Mouse (Mus musculus): Measurements from ENCODE around the gene Golm1. TPM values are rescaled to one million over a fixed set of nuclear protein-coding genes. Genes with fewer than 3 reads are reported as not detected.
"Not testable (repeated sequence)": the region's sequence is repeated elsewhere in the genome, so short reads cannot be mapped to it uniquely, and the experiment has no call there.

Golm1 gene
- 93.8 and 132 TPM in 2 replicates for total RNA-seq (2012; rRNA removed)

DNA sequence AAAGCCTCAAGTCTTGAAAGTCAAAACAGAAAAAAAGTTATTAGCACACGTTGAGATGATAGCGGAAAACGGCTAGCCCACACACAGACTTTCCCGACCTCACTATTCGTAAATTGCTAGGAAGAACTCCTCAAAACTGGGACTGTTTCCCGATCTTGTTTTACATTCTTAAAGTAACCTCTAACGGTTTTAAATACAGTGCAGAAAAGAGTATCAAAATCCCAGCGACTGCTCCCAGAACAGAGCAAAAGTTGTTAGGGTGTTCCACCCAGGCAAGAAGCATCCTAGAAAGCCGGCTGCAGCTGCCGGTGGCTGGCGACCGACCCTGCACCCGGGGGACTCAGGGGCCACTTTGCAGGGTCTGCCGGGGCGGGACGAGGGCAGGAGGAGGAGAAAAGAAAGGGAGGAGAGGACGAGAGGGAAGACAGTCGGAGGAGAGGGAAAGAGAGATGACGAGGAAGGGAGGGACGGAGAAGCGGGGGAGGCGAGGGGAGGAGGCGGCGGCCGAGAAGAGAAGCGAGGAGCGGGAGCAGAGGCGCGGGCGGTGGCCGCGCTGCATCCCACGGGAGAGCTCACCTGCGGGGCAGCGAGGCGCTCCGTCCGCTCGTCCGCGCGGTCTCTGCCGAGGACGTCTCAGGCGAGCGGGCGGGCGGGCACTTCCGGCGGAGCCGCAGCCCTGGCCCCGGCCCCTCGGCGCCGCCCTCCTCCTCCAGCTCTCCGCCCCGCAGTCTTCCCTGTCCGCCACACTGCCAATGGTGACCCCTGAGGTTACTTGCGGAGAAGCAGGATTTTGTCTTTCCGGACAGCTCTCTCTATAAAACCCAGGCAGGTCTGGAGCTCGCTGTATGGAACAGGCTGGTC lies at the start of gene Golm1:
Golm1 (minus strand) TSS at position 661 of the 861 bp plus-strand sequence.
- Histone ChIP-seq H3K9ac (ENCODE audit: insufficient read depth, low read depth, low read length, poor library complexity, severe bottlenecking) (peak within 1 kb of the TSS; percentile 87), H3K27ac (ENCODE audit: insufficient read depth, low read depth, low read length, poor library complexity, severe bottlenecking) (no peak within 1 kb of the TSS; the same call in 1 of the 2 replicates), H3K36me3 (ENCODE audit: control insufficient read depth, insufficient read depth, low read length, poor library complexity, severe bottlenecking) (peaks cover 2% of the 10 kb centered on the region; the same call in 1 of the 2 replicates), H3K4me1 (ENCODE audit: control insufficient read depth in 2 of 2, insufficient read depth in 2 of 2, low read length in 2 of 2, poor library complexity in 1 of 2) (peaks cover 8 to 25% of the 10 kb centered on the region in 2 experiments), H3K9me3 (ENCODE audit: control insufficient read depth, insufficient read depth, low read depth, low read length) (no peaks in the 10 kb centered on the region), H3K4me3 (ENCODE audit: insufficient read depth in 1 of 2, low read depth in 1 of 2, low read length in 2 of 2, poor library complexity in 1 of 2, severe bottlenecking in 1 of 2) (peak within 1 kb of the TSS; percentile 78 to 84)
- in situ Hi-C loops (cut with MboI; ENCODE audit: low sequenced_read_pairs in 2 of 2, unreplicated experiment in 2 of 2) = no loop called here
- no peak for TF ChIP-seq ZC3H11A (IDR thresholded peaks at IDR 0.05; ENCODE audit: borderline replicate concordance, low read depth, low read length)
- TF ChIP-seq MAFK (IDR thresholded peaks at IDR 0.05; ENCODE audit: insufficient read depth, low read depth, low read length) = no peak
- no peak for TF ChIP-seq CHD2 (IDR thresholded peaks at IDR 0.05; ENCODE audit: low read depth, low read length)
- no peak for TF ChIP-seq ZNF384 (IDR thresholded peaks at IDR 0.05; ENCODE audit: low read depth, low read length)
- no peak for TF ChIP-seq HCFC1 (IDR thresholded peaks at IDR 0.05; ENCODE audit: borderline replicate concordance, insufficient read depth, low read length)
- DNase-seq (ENCODE audit: low read depth, low spot score) = no peak

DNA sequence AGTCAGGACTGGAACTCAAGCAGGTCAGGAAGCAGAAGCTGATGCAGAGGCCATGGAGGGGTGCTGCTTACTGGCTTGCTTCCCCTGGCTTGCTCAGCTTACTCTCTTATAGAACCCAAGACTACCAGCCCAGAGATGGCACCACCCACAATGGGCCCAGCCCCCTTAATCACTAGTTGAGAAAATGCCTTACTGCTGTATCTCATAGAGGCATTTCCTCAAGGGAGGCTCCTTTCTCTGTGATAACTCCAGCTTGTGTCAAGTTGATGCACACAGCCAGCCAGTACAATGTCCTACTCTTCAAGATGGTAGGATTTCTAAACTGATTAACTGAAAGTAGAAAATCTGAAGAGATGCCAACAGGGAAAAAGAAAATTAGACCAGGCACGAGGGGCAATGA lies 46.5 kb upstream of the Golm1 start:
- H3K9ac ChIP-seq (ENCODE audit: insufficient read depth, low read depth, low read length, poor library complexity, severe bottlenecking); in situ Hi-C loops (cut with MboI; ENCODE audit: low sequenced_read_pairs in 2 of 2, unreplicated experiment in 2 of 2); H3K9me3 ChIP-seq (ENCODE audit: control insufficient read depth, insufficient read depth, low read depth, low read length); H3K27ac ChIP-seq (ENCODE audit: insufficient read depth, low read depth, low read length, poor library complexity, severe bottlenecking); H3K36me3 ChIP-seq (ENCODE audit: control insufficient read depth, insufficient read depth, low read length, poor library complexity, severe bottlenecking); DNase-seq (ENCODE audit: low read depth, low spot score); H3K4me3 ChIP-seq (ENCODE audit: insufficient read depth in 1 of 2, low read depth in 1 of 2, low read length in 2 of 2, poor library complexity in 1 of 2, severe bottlenecking in 1 of 2): not testable (repeated sequence)
- peaks cover 4 to 10% of the 10 kb centered on the region in 2 experiments; a peak in 2 of 4 replicates for H3K4me1 ChIP-seq (ENCODE audit: control insufficient read depth in 2 of 2, insufficient read depth in 2 of 2, low read length in 2 of 2, poor library complexity in 1 of 2)

DNA sequence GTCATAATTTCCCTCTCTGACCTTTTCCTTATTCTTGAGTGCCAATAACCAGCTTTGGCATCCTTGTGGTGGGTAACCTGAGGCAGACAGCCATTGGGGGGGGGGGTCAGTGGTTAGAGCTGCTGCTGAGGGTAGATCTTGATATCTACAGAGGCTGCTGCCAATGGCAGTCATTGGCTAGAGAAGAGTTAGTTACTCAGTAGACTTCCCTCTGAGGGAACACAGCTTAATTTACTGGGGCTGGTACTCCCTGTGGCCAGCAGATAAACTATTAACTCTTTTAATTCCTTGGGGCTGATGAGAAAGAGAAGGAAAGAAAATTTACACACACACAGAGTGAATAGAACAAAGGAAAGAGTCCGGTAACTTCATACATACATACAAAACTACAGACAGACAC lies 43.9 kb upstream of the Golm1 start:
- Histone ChIP-seq H3K9ac (ENCODE audit: insufficient read depth, low read depth, low read length, poor library complexity, severe bottlenecking) (no peak overlapping the region), H3K27ac (ENCODE audit: insufficient read depth, low read depth, low read length, poor library complexity, severe bottlenecking) (no peak overlapping the region), H3K4me1 (ENCODE audit: control insufficient read depth in 2 of 2, insufficient read depth in 2 of 2, low read length in 2 of 2, poor library complexity in 1 of 2) (peaks cover 4 to 6% of the 10 kb centered on the region in 2 experiments; a peak in 3 of 4 replicates), H3K36me3 (ENCODE audit: control insufficient read depth, insufficient read depth, low read length, poor library complexity, severe bottlenecking) (no peaks in the 10 kb centered on the region), H3K9me3 (ENCODE audit: control insufficient read depth, insufficient read depth, low read depth, low read length) (no peaks in the 10 kb centered on the region), H3K4me3 (ENCODE audit: insufficient read depth in 1 of 2, low read depth in 1 of 2, low read length in 2 of 2, poor library complexity in 1 of 2, severe bottlenecking in 1 of 2) (no peak overlapping the region)
- no peak for DNase-seq (ENCODE audit: low read depth, low spot score)
- TF ChIP-seq HCFC1 (IDR thresholded peaks at IDR 0.05; ENCODE audit: borderline replicate concordance, insufficient read depth, low read length) (no peak), ZC3H11A (IDR thresholded peaks at IDR 0.05; ENCODE audit: borderline replicate concordance, low read depth, low read length) (no peak), ZNF384 (IDR thresholded peaks at IDR 0.05; ENCODE audit: low read depth, low read length) (no peak), MAFK (IDR thresholded peaks at IDR 0.05; ENCODE audit: insufficient read depth, low read depth, low read length) (no peak), CHD2 (IDR thresholded peaks at IDR 0.05; ENCODE audit: low read depth, low read length) (no peak)
- in situ Hi-C loops (cut with MboI; ENCODE audit: low sequenced_read_pairs in 2 of 2, unreplicated experiment in 2 of 2) = no loop called here

DNA sequence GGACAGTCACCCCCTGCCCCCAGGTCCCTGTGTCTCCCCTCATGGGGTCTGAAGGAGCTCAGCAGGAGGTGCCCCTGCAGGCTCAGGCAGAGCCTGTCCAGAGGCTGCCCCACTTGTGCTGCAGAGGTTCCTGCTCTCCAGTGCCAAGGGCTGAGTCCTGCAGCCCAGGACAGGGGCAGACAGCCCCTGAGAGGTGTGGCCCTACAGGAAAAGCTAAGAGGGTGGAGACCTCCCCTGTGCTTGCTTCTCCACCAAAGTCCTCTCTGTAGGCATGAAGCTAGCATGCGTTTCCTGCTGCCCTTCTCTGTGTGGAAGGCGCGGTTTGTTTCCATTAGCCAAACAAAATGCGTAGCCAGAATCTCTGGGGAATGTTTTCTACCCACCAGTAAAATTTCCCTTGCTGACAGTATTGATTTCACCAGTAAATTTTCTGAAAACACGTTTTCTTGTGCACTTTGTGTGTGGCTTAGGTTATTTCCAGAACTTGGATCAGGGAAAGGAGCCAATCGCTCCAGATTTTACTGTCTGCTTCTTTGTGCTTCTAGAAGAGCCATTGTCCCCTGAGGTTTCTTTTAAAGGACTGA lies 43.3 kb upstream of the Golm1 start:
- H3K36me3 ChIP-seq (ENCODE audit: control insufficient read depth, insufficient read depth, low read length, poor library complexity, severe bottlenecking); H3K27ac ChIP-seq (ENCODE audit: insufficient read depth, low read depth, low read length, poor library complexity, severe bottlenecking); H3K4me1 ChIP-seq (ENCODE audit: control insufficient read depth in 2 of 2, insufficient read depth in 2 of 2, low read length in 2 of 2, poor library complexity in 1 of 2); in situ Hi-C loops (cut with MboI; ENCODE audit: low sequenced_read_pairs in 2 of 2, unreplicated experiment in 2 of 2); H3K9ac ChIP-seq (ENCODE audit: insufficient read depth, low read depth, low read length, poor library complexity, severe bottlenecking); H3K4me3 ChIP-seq (ENCODE audit: insufficient read depth in 1 of 2, low read depth in 1 of 2, low read length in 2 of 2, poor library complexity in 1 of 2, severe bottlenecking in 1 of 2); DNase-seq (ENCODE audit: low read depth, low spot score); H3K9me3 ChIP-seq (ENCODE audit: control insufficient read depth, insufficient read depth, low read depth, low read length): not testable (repeated sequence)

DNA sequence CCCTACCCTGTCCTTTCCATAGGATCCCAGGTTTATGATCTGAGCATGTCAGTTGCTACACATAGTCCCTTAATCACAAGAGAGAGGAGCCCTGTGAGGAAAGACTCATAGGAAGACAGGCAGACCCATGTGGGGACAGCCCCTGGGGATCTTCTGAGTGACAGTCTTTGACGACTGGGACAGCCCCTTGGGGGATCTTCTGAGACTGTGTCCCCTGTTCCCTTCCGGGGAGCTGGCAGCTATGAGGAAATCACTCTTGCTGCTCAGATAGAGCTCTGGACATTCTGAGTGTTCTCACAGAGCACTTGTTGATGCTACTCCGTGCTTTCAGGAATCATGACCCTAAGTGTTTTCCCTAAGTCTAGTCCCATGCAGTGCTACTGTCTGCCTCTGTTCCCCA lies 38.1 kb upstream of the Golm1 start:
- Histone ChIP-seq H3K9me3 (ENCODE audit: control insufficient read depth, insufficient read depth, low read depth, low read length) (no peaks in the 10 kb centered on the region), H3K27ac (ENCODE audit: insufficient read depth, low read depth, low read length, poor library complexity, severe bottlenecking) (no peak overlapping the region), H3K36me3 (ENCODE audit: control insufficient read depth, insufficient read depth, low read length, poor library complexity, severe bottlenecking) (no peaks in the 10 kb centered on the region), H3K4me1 (ENCODE audit: control insufficient read depth in 2 of 2, insufficient read depth in 2 of 2, low read length in 2 of 2, poor library complexity in 1 of 2) (peaks cover 3 to 19% of the 10 kb centered on the region in 2 experiments; a peak in 3 of 4 replicates), H3K4me3 (ENCODE audit: insufficient read depth in 1 of 2, low read depth in 1 of 2, low read length in 2 of 2, poor library complexity in 1 of 2, severe bottlenecking in 1 of 2) (no peak overlapping the region), H3K9ac (ENCODE audit: insufficient read depth, low read depth, low read length, poor library complexity, severe bottlenecking) (no peak overlapping the region)
- in situ Hi-C loops (cut with MboI; ENCODE audit: low sequenced_read_pairs in 2 of 2, unreplicated experiment in 2 of 2) = no loop called here
- TF ChIP-seq MAFK (IDR thresholded peaks at IDR 0.05; ENCODE audit: insufficient read depth, low read depth, low read length) (no peak), ZNF384 (IDR thresholded peaks at IDR 0.05; ENCODE audit: low read depth, low read length) (no peak), CHD2 (IDR thresholded peaks at IDR 0.05; ENCODE audit: low read depth, low read length) (no peak), HCFC1 (IDR thresholded peaks at IDR 0.05; ENCODE audit: borderline replicate concordance, insufficient read depth, low read length) (no peak), ZC3H11A (IDR thresholded peaks at IDR 0.05; ENCODE audit: borderline replicate concordance, low read depth, low read length) (no peak)
- DNase-seq (ENCODE audit: low read depth, low spot score) = no peak

DNA sequence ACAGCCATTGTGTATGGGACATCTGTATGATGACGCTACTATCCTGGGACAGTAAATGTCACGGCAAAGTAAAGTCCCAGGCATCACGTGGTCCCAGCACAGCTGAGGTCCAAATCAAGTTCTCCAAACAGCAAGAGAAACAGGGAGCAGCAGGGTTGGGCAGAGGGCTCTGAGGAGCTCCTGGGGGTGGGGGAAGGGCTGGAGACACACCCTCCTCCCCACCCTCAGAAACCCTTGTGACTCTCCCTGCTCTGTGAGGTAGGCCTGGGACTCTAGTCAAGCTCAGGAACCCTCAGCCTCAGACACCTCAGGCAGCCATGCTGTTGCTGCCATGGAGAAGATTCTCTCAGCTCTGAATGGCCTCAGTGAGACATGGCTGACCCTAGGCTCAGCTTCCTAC lies 36.4 kb upstream of the Golm1 start, which contains the start of gene Spata31d1b:
Spata31d1b (plus strand) TSS at position 301 of the 400 bp plus-strand sequence.
- H3K4me3 ChIP-seq (ENCODE audit: insufficient read depth in 1 of 2, low read depth in 1 of 2, low read length in 2 of 2, poor library complexity in 1 of 2, severe bottlenecking in 1 of 2); in situ Hi-C loops (cut with MboI; ENCODE audit: low sequenced_read_pairs in 2 of 2, unreplicated experiment in 2 of 2); DNase-seq (ENCODE audit: low read depth, low spot score); H3K9me3 ChIP-seq (ENCODE audit: control insufficient read depth, insufficient read depth, low read depth, low read length); H3K36me3 ChIP-seq (ENCODE audit: control insufficient read depth, insufficient read depth, low read length, poor library complexity, severe bottlenecking); H3K9ac ChIP-seq (ENCODE audit: insufficient read depth, low read depth, low read length, poor library complexity, severe bottlenecking); H3K27ac ChIP-seq (ENCODE audit: insufficient read depth, low read depth, low read length, poor library complexity, severe bottlenecking): not testable (repeated sequence)
- H3K4me1 ChIP-seq (ENCODE audit: control insufficient read depth in 2 of 2, insufficient read depth in 2 of 2, low read length in 2 of 2, poor library complexity in 1 of 2) = peaks cover 3 to 19% of the 10 kb centered on the region in 2 experiments; a peak in 3 of 4 replicates

Measured in ES-E14 (cell line).